Mouse (Mus musculus): ENCODE measurements around the gene Adam1b. TPM values are rescaled to one million over a fixed set of nuclear protein-coding genes. Genes with fewer than 3 reads are reported as not detected.
A peak's percentile ranks its signal among the peaks of the same experiment; 100 is the strongest.

Gene Adam1b
- total and polyA plus RNA-seq, 2 experiments: not detected

- 30% methylated on average over 5 of the region's 5 CpGs for WGBS
- Histone ChIP-seq H3K79me2 (ENCODE audit: control insufficient read depth, insufficient read depth, low read length) (no peaks in the 10 kb centered on the region), H3K4me3 (ENCODE audit: insufficient read depth, low read depth, low read length) (no peak overlapping the region), H3K36me3 (ENCODE audit: control insufficient read depth, insufficient read depth, low read length) (no peaks in the 10 kb centered on the region), H3K9ac (ENCODE audit: low read depth, low read length) (no peak overlapping the region), H3K27me3 (ENCODE audit: control insufficient read depth, insufficient read depth, low read length) (no peaks in the 10 kb centered on the region), H3K27ac (replicated peaks; ENCODE audit: insufficient read depth, low read depth, low read length) (no peak overlapping the region), H3K4me1 (ENCODE audit: control insufficient read depth, insufficient read depth, low read length) (no peaks in the 10 kb centered on the region)
- DNase-seq (ENCODE audit: extremely low read depth, low read depth, low spot score): peak; percentile 8
- no peak for TF ChIP-seq CTCF (IDR thresholded peaks at IDR 0.05; ENCODE audit: low read depth, low read length)
- TF ChIP-seq POLR2A (IDR thresholded peaks at IDR 0.05; ENCODE audit: extremely low read depth, insufficient read depth, low read length): no peak
Observed at GRCm38 (mm10) chr5:121484801-121485200, 18.4 kb downstream of the Adam1b start.

GRCm38 (mm10) chr5:121477680-121478079, 25.6 kb downstream of the Adam1b start:
- DNase-seq (ENCODE audit: extremely low read depth, low read depth, low spot score): peak; percentile 61
- TF ChIP-seq POLR2A (IDR thresholded peaks at IDR 0.05; ENCODE audit: extremely low read depth, insufficient read depth, low read length) (no peak), CTCF (IDR thresholded peaks at IDR 0.05; ENCODE audit: low read depth, low read length) (peak; percentile 31)
- no peaks in the 10 kb centered on the region for H3K79me2 ChIP-seq (ENCODE audit: control insufficient read depth, insufficient read depth, low read length)
- H3K27me3 ChIP-seq (ENCODE audit: control insufficient read depth, insufficient read depth, low read length): no peaks in the 10 kb centered on the region
- H3K4me3 ChIP-seq (ENCODE audit: insufficient read depth, low read depth, low read length): no peak overlapping the region
- no peaks in the 10 kb centered on the region for H3K4me1 ChIP-seq (ENCODE audit: control insufficient read depth, insufficient read depth, low read length)
- H3K9ac ChIP-seq (ENCODE audit: low read depth, low read length): no peak overlapping the region
- no peaks in the 10 kb centered on the region for H3K36me3 ChIP-seq (ENCODE audit: control insufficient read depth, insufficient read depth, low read length)
- WGBS: 35% methylated on average over 3 of the region's 3 CpGs
- H3K27ac ChIP-seq (replicated peaks; ENCODE audit: insufficient read depth, low read depth, low read length): no peak overlapping the region

- no peak overlapping the region for H3K27ac ChIP-seq (replicated peaks; ENCODE audit: insufficient read depth, low read depth, low read length)
- no peaks in the 10 kb centered on the region for H3K4me1 ChIP-seq (ENCODE audit: control insufficient read depth, insufficient read depth, low read length)
Observed at GRCm38 (mm10) chr5:121476040-121476439, 27.2 kb downstream of the Adam1b start.

GRCm38 (mm10) chr5:121474610-121475009, 28.6 kb downstream of the Adam1b start:
- no peak for DNase-seq (ENCODE audit: extremely low read depth, low read depth, low spot score)
- H3K9ac ChIP-seq (ENCODE audit: low read depth, low read length): no peak overlapping the region
- no peak overlapping the region for H3K27ac ChIP-seq (replicated peaks; ENCODE audit: insufficient read depth, low read depth, low read length)
- H3K79me2 ChIP-seq (ENCODE audit: control insufficient read depth, insufficient read depth, low read length): no peaks in the 10 kb centered on the region
- no peaks in the 10 kb centered on the region for H3K36me3 ChIP-seq (ENCODE audit: control insufficient read depth, insufficient read depth, low read length)
- no peak overlapping the region for H3K4me3 ChIP-seq (ENCODE audit: insufficient read depth, low read depth, low read length)
- TF ChIP-seq POLR2A (IDR thresholded peaks at IDR 0.05; ENCODE audit: extremely low read depth, insufficient read depth, low read length) (no peak), CTCF (IDR thresholded peaks at IDR 0.05; ENCODE audit: low read depth, low read length) (no peak)
- H3K27me3 ChIP-seq (ENCODE audit: control insufficient read depth, insufficient read depth, low read length): no peaks in the 10 kb centered on the region
- no peaks in the 10 kb centered on the region for H3K4me1 ChIP-seq (ENCODE audit: control insufficient read depth, insufficient read depth, low read length)
- 73% methylated on average over 7 of the region's 7 CpGs for WGBS

More at GRCm38 (mm10) chr5:121476040-121476439, 27.2 kb downstream of the Adam1b start:
- Histone ChIP-seq H3K4me3 (ENCODE audit: insufficient read depth, low read depth, low read length) (no peak overlapping the region), H3K27me3 (ENCODE audit: control insufficient read depth, insufficient read depth, low read length) (no peaks in the 10 kb centered on the region), H3K36me3 (ENCODE audit: control insufficient read depth, insufficient read depth, low read length) (no peaks in the 10 kb centered on the region), H3K9ac (ENCODE audit: low read depth, low read length) (no peak overlapping the region), H3K79me2 (ENCODE audit: control insufficient read depth, insufficient read depth, low read length) (no peaks in the 10 kb centered on the region)
- WGBS: 89% methylated on average over 1 of the region's 1 CpGs
- TF ChIP-seq POLR2A (IDR thresholded peaks at IDR 0.05; ENCODE audit: extremely low read depth, insufficient read depth, low read length) (no peak), CTCF (IDR thresholded peaks at IDR 0.05; ENCODE audit: low read depth, low read length) (no peak)
- no peak for DNase-seq (ENCODE audit: extremely low read depth, low read depth, low spot score)

- Histone ChIP-seq H3K27me3 (ENCODE audit: control insufficient read depth, insufficient read depth, low read length) (no peaks in the 10 kb centered on the region), H3K9ac (ENCODE audit: low read depth, low read length) (no peak overlapping the region), H3K4me1 (ENCODE audit: control insufficient read depth, insufficient read depth, low read length) (no peaks in the 10 kb centered on the region), H3K36me3 (ENCODE audit: control insufficient read depth, insufficient read depth, low read length) (no peaks in the 10 kb centered on the region), H3K4me3 (ENCODE audit: insufficient read depth, low read depth, low read length) (no peak overlapping the region), H3K27ac (replicated peaks; ENCODE audit: insufficient read depth, low read depth, low read length) (no peak overlapping the region), H3K79me2 (ENCODE audit: control insufficient read depth, insufficient read depth, low read length) (no peaks in the 10 kb centered on the region)
- DNase-seq (ENCODE audit: extremely low read depth, low read depth, low spot score): no peak
- WGBS: 83% methylated on average over 2 of the region's 2 CpGs
- no peak for TF ChIP-seq CTCF (IDR thresholded peaks at IDR 0.05; ENCODE audit: low read depth, low read length)
- no peak for TF ChIP-seq POLR2A (IDR thresholded peaks at IDR 0.05; ENCODE audit: extremely low read depth, insufficient read depth, low read length)
Observed at GRCm38 (mm10) chr5:121472411-121472810, 30.8 kb downstream of the Adam1b start.

GRCm38 (mm10) chr5:121469566-121469965, 33.7 kb downstream of the Adam1b start:
- Histone ChIP-seq H3K27ac (replicated peaks; ENCODE audit: insufficient read depth, low read depth, low read length) (no peak overlapping the region), H3K4me1 (ENCODE audit: control insufficient read depth, insufficient read depth, low read length) (no peaks in the 10 kb centered on the region), H3K4me3 (ENCODE audit: insufficient read depth, low read depth, low read length) (no peak overlapping the region), H3K79me2 (ENCODE audit: control insufficient read depth, insufficient read depth, low read length) (no peaks in the 10 kb centered on the region), H3K9ac (ENCODE audit: low read depth, low read length) (no peak overlapping the region), H3K27me3 (ENCODE audit: control insufficient read depth, insufficient read depth, low read length) (no peaks in the 10 kb centered on the region), H3K36me3 (ENCODE audit: control insufficient read depth, insufficient read depth, low read length) (no peaks in the 10 kb centered on the region)
- no peak for DNase-seq (ENCODE audit: extremely low read depth, low read depth, low spot score)
- TF ChIP-seq POLR2A (IDR thresholded peaks at IDR 0.05; ENCODE audit: extremely low read depth, insufficient read depth, low read length): no peak
- TF ChIP-seq CTCF (IDR thresholded peaks at IDR 0.05; ENCODE audit: low read depth, low read length): no peak
- 29% methylated on average over 3 of the region's 3 CpGs for WGBS
